Mouse (Mus musculus): Measurements from ENCODE around the gene Bcar3. TPM values are rescaled to one million over a fixed set of nuclear protein-coding genes. Genes with fewer than 3 reads are reported as not detected.

Bcar3 gene
- polyA plus RNA-seq, 1 experiment from 2014 or later, result 23.4 TPM

GRCm38 (mm10) chr3:122346600-122346999, 52.7 kb downstream of the Bcar3 start:
- Histone ChIP-seq H3K4me1 (replicated peaks) (0 out of 2 replicates have a peak, but pooled peaks cover 3% of the 10 kb centered on the region), H3K27ac (0 out of 2 replicates have a peak overlapping the region, but pooled peaks have one; percentile 39), H3K9me3 (no peaks in the 10 kb centered on the region), H3K9ac (no peak overlapping the region), H3K4me3 (replicated peaks) (no peak overlapping the region), H3K27me3 (replicated peaks) (no peaks in the 10 kb centered on the region), H3K4me2 (replicated peaks) (no peak overlapping the region), H3K36me3 (no peaks in the 10 kb centered on the region)
- peak; percentile 18; the same call in 1 of the 2 replicates for ATAC-seq
- 92% methylated on average over 2 of the region's 2 CpGs for WGBS

- Histone ChIP-seq H3K27ac (no peak overlapping the region), H3K9ac (no peak overlapping the region), H3K27me3 (replicated peaks) (no peaks in the 10 kb centered on the region), H3K4me2 (replicated peaks) (no peak overlapping the region), H3K4me1 (replicated peaks) (0 out of 2 replicates have a peak, but pooled peaks cover 3% of the 10 kb centered on the region), H3K36me3 (no peaks in the 10 kb centered on the region), H3K9me3 (no peaks in the 10 kb centered on the region), H3K4me3 (replicated peaks) (no peak overlapping the region)
- peak; percentile 89 for ATAC-seq
- 66% methylated on average over 5 of the region's 5 CpGs for WGBS
Measured at GRCm38 (mm10) chr3:122348677-122349076, 54.7 kb downstream of the Bcar3 start.

- ATAC-seq, result no peak
Measured at GRCm38 (mm10) chr3:122352801-122353200, 58.9 kb downstream of the Bcar3 start.

GRCm38 (mm10) chr3:122359426-122359825, 65.5 kb downstream of the Bcar3 start:
- H3K36me3 ChIP-seq, result no peaks in the 10 kb centered on the region
- H3K4me3 ChIP-seq (replicated peaks), result no peak overlapping the region
- H3K9ac ChIP-seq, result no peak overlapping the region
- H3K4me1 ChIP-seq (replicated peaks), result peaks cover 16% of the 10 kb centered on the region; the same call in 1 of the 2 replicates
- no peaks in the 10 kb centered on the region for H3K9me3 ChIP-seq
- 79% methylated on average over 7 of the region's 7 CpGs for WGBS
- H3K4me2 ChIP-seq (replicated peaks), result no peak overlapping the region
- H3K27me3 ChIP-seq (replicated peaks), result no peaks in the 10 kb centered on the region
- no peak overlapping the region for H3K27ac ChIP-seq
- ATAC-seq, result no peak

More at GRCm38 (mm10) chr3:122352801-122353200, 58.9 kb downstream of the Bcar3 start:
- no peaks in the 10 kb centered on the region for H3K4me1 ChIP-seq (replicated peaks)
- H3K27me3 ChIP-seq (replicated peaks), result no peaks in the 10 kb centered on the region
- H3K36me3 ChIP-seq, result no peaks in the 10 kb centered on the region
- no peaks in the 10 kb centered on the region for H3K9me3 ChIP-seq
- H3K4me2 ChIP-seq (replicated peaks), result no peak overlapping the region
- H3K4me3 ChIP-seq (replicated peaks), result no peak overlapping the region
- no peak overlapping the region for H3K9ac ChIP-seq
- WGBS, result 87% methylated on average over 3 of the region's 3 CpGs
- no peak overlapping the region for H3K27ac ChIP-seq

GRCm38 (mm10) chr3:122359954-122360353, 66.0 kb downstream of the Bcar3 start:
- peaks cover 20% of the 10 kb centered on the region for H3K4me1 ChIP-seq (replicated peaks)
- no peaks in the 10 kb centered on the region for H3K36me3 ChIP-seq
- H3K27ac ChIP-seq, result no peak overlapping the region
- no peaks in the 10 kb centered on the region for H3K27me3 ChIP-seq (replicated peaks)
- H3K4me3 ChIP-seq (replicated peaks), result no peak overlapping the region
- 92% methylated on average over 9 of the region's 9 CpGs for WGBS
- no peaks in the 10 kb centered on the region for H3K9me3 ChIP-seq
- no peak overlapping the region for H3K4me2 ChIP-seq (replicated peaks)
- H3K9ac ChIP-seq, result no peak overlapping the region
- ATAC-seq, result no peak

- no peak overlapping the region for H3K4me3 ChIP-seq (replicated peaks)
- H3K36me3 ChIP-seq, result no peaks in the 10 kb centered on the region
- H3K27ac ChIP-seq, result 0 out of 2 replicates have a peak overlapping the region, but pooled peaks have one; percentile 7
- H3K4me1 ChIP-seq (replicated peaks), result peaks cover 24% of the 10 kb centered on the region
- WGBS, result 34% methylated on average over 5 of the region's 5 CpGs
- H3K4me2 ChIP-seq (replicated peaks), result no peak overlapping the region
- ATAC-seq, result 0 out of 2 replicates have a peak, but pooled peaks have one; percentile 39
- no peaks in the 10 kb centered on the region for H3K27me3 ChIP-seq (replicated peaks)
- H3K9me3 ChIP-seq, result no peaks in the 10 kb centered on the region
- H3K9ac ChIP-seq, result no peak overlapping the region
Measured at GRCm38 (mm10) chr3:122360721-122361138, 66.8 kb downstream of the Bcar3 start.

- WGBS, result 42% methylated on average over 2 of the region's 2 CpGs
- no peak overlapping the region for H3K4me3 ChIP-seq (replicated peaks)
- no peaks in the 10 kb centered on the region for H3K9me3 ChIP-seq
- peaks cover 24% of the 10 kb centered on the region for H3K4me1 ChIP-seq (replicated peaks)
- no peak overlapping the region for H3K27ac ChIP-seq
- ATAC-seq, result 0 out of 2 replicates have a peak, but pooled peaks have one; percentile 24
- no peaks in the 10 kb centered on the region for H3K27me3 ChIP-seq (replicated peaks)
- H3K9ac ChIP-seq, result no peak overlapping the region
- no peaks in the 10 kb centered on the region for H3K36me3 ChIP-seq
- no peak overlapping the region for H3K4me2 ChIP-seq (replicated peaks)
Measured at GRCm38 (mm10) chr3:122362719-122363118, 68.8 kb downstream of the Bcar3 start.

- H3K4me2 ChIP-seq (replicated peaks), result no peak overlapping the region
- H3K27me3 ChIP-seq (replicated peaks), result no peaks in the 10 kb centered on the region
- no peaks in the 10 kb centered on the region for H3K36me3 ChIP-seq
- H3K4me3 ChIP-seq (replicated peaks), result no peak overlapping the region
- H3K9ac ChIP-seq, result no peak overlapping the region
- no peaks in the 10 kb centered on the region for H3K9me3 ChIP-seq
- H3K27ac ChIP-seq, result 0 out of 2 replicates have a peak overlapping the region, but pooled peaks have one; percentile 17
- H3K4me1 ChIP-seq (replicated peaks), result peaks cover 24% of the 10 kb centered on the region
- no peak for ATAC-seq
- WGBS, result 44% methylated on average over 3 of the region's 3 CpGs
Measured at GRCm38 (mm10) chr3:122364565-122364964, 70.6 kb downstream of the Bcar3 start.

GRCm38 (mm10) chr3:122365326-122365725, 71.4 kb downstream of the Bcar3 start:
- Histone ChIP-seq H3K27me3 (replicated peaks) (no peaks in the 10 kb centered on the region), H3K4me1 (replicated peaks) (peaks cover 23% of the 10 kb centered on the region)
- WGBS, result 7% methylated on average over 3 of the region's 3 CpGs

GRCm38 (mm10) chr3:122371646-122372341, 77.9 kb downstream of the Bcar3 start:
- no peak overlapping the region for H3K4me3 ChIP-seq (replicated peaks)
- H3K4me2 ChIP-seq (replicated peaks), result no peak overlapping the region
- no peaks in the 10 kb centered on the region for H3K9me3 ChIP-seq
- 0 out of 2 replicates have a peak, but pooled peaks cover 3% of the 10 kb centered on the region for H3K4me1 ChIP-seq (replicated peaks)
- no peaks in the 10 kb centered on the region for H3K27me3 ChIP-seq (replicated peaks)
- WGBS, result 87% methylated on average over 8 of the region's 8 CpGs
- no peak overlapping the region for H3K9ac ChIP-seq
- no peak overlapping the region for H3K27ac ChIP-seq
- H3K36me3 ChIP-seq, result no peaks in the 10 kb centered on the region
- ATAC-seq, result no peak

More at GRCm38 (mm10) chr3:122365326-122365725, 71.4 kb downstream of the Bcar3 start:
- Histone ChIP-seq H3K4me2 (replicated peaks) (no peak overlapping the region), H3K9me3 (no peaks in the 10 kb centered on the region), H3K27ac (peak overlapping the region; percentile 71), H3K4me3 (replicated peaks) (no peak overlapping the region), H3K36me3 (no peaks in the 10 kb centered on the region), H3K9ac (no peak overlapping the region)
- ATAC-seq, result peak; percentile 79

GRCm38 (mm10) chr3:122372617-122373016, 78.7 kb downstream of the Bcar3 start:
- peaks cover 6% of the 10 kb centered on the region; the same call in 1 of the 2 replicates for H3K4me1 ChIP-seq (replicated peaks)
- ATAC-seq, result no peak
- H3K4me3 ChIP-seq (replicated peaks), result no peak overlapping the region
- H3K36me3 ChIP-seq, result no peaks in the 10 kb centered on the region
- H3K9ac ChIP-seq, result no peak overlapping the region
- no peaks in the 10 kb centered on the region for H3K9me3 ChIP-seq
- no peak overlapping the region for H3K4me2 ChIP-seq (replicated peaks)
- H3K27ac ChIP-seq, result no peak overlapping the region
- no peaks in the 10 kb centered on the region for H3K27me3 ChIP-seq (replicated peaks)
- 62% methylated on average over 4 of the region's 4 CpGs for WGBS

- no peak for ATAC-seq
- no peaks in the 10 kb centered on the region for H3K27me3 ChIP-seq (replicated peaks)
- H3K9ac ChIP-seq, result no peak overlapping the region
- peaks cover 6% of the 10 kb centered on the region; the same call in 1 of the 2 replicates for H3K4me1 ChIP-seq (replicated peaks)
- H3K4me2 ChIP-seq (replicated peaks), result no peak overlapping the region
- no peaks in the 10 kb centered on the region for H3K9me3 ChIP-seq
- no peak overlapping the region for H3K4me3 ChIP-seq (replicated peaks)
- H3K36me3 ChIP-seq, result no peaks in the 10 kb centered on the region
- no peak overlapping the region for H3K27ac ChIP-seq
Measured at GRCm38 (mm10) chr3:122376011-122376410, 82.1 kb downstream of the Bcar3 start.
